Mouse (Mus musculus): Measurements from ENCODE around the gene Paxbp1. TPM values are rescaled to one million over a fixed set of nuclear protein-coding genes. Genes with fewer than 3 reads are reported as not detected.
"Not testable (repeated sequence)": the region's sequence is repeated elsewhere in the genome, so short reads cannot be mapped to it uniquely, and the experiment has no call there.

Gene Paxbp1
- total RNA-seq (2021), result 10 to 100 TPM; 73.6 to 90.7 TPM
- long read RNA-seq, experiment 1, transcript Paxbp1-202 (18 exons, 3,973 nt), result major isoform, 12 of 40 reads
- long read RNA-seq, experiment 1, transcript Paxbp1-201 (18 exons, 2,732 nt), result minor isoform, 8 of 40 reads
- long read RNA-seq, experiment 1, partial matches to known transcripts, result 3 of 40 reads
- long read RNA-seq, experiment 1, other reads (novel, unspliced or antisense), result 17 of 40 reads
- long read RNA-seq, experiment 2, transcript Paxbp1-202 (18 exons, 3,973 nt), result major isoform, 12 of 57 reads
- long read RNA-seq, experiment 2, transcript Paxbp1-201 (18 exons, 2,732 nt), result minor isoform, 6 of 57 reads
- long read RNA-seq, experiment 2, partial matches to known transcripts, result 6 of 57 reads
- long read RNA-seq, experiment 2, other reads (novel, unspliced or antisense), result 33 of 57 reads

- peak; percentile 96 for TF ChIP-seq CTCF (conservative IDR thresholded peaks at IDR 0.05)
- Histone ChIP-seq H3K4me3 (peak within 1 kb of the TSS; percentile 96), H3K27ac (peak within 1 kb of the TSS; percentile 93)
- peak; percentile 98 to 99 for DNase-seq (ENCODE audit: low spot score in 2 of 2)
These were observed at the start of gene Paxbp1 for GRCm38 (mm10) chr16:91044270-91045182. Gene Paxbp1, minus strand, starts transcription at chr16:91044543.

GRCm38 (mm10) chr16:91086642-91087306, 42.4 kb upstream of the Paxbp1 start:
- TF ChIP-seq CTCF (conservative IDR thresholded peaks at IDR 0.05), result no peak
- Histone ChIP-seq H3K4me3 (no peak overlapping the region), H3K27ac (no peak overlapping the region)
- no peak for DNase-seq (ENCODE audit: low spot score in 2 of 2)

- Histone ChIP-seq H3K4me3 (no peak overlapping the region; the same call in 1 of the 2 replicates), H3K27ac (0 out of 2 replicates have a peak overlapping the region, but pooled peaks have one; percentile 23)
- no peak for TF ChIP-seq CTCF (conservative IDR thresholded peaks at IDR 0.05)
- DNase-seq (ENCODE audit: low spot score in 2 of 2), result no peak
These were observed 41.0 kb upstream of the Paxbp1 start for GRCm38 (mm10) chr16:91085239-91085825.

- H3K4me3 ChIP-seq, result no peak overlapping the region; the same call in 1 of the 2 replicates
- TF ChIP-seq CTCF (conservative IDR thresholded peaks at IDR 0.05), result no peak
- peak in 1 of 2 experiments; percentile 47 for DNase-seq (ENCODE audit: low spot score in 2 of 2)
These were observed 40.2 kb upstream of the Paxbp1 start for GRCm38 (mm10) chr16:91084307-91085238.

GRCm38 (mm10) chr16:91083002-91083646, 38.8 kb upstream of the Paxbp1 start:
- Histone ChIP-seq H3K27ac (no peak overlapping the region), H3K4me3 (no peak overlapping the region)
- DNase-seq (ENCODE audit: low spot score in 2 of 2), result peak; percentile 41 to 45
- no peak for TF ChIP-seq CTCF (conservative IDR thresholded peaks at IDR 0.05)

More at GRCm38 (mm10) chr16:91084307-91085238, 40.2 kb upstream of the Paxbp1 start:
- peak overlapping the region; percentile 23; the same call in 1 of the 2 replicates for H3K27ac ChIP-seq

GRCm38 (mm10) chr16:91081508-91081907, 37.2 kb upstream of the Paxbp1 start:
- DNase-seq (ENCODE audit: low spot score in 2 of 2), result peak; percentile 73 to 86
- H3K4me3 ChIP-seq, result no peak overlapping the region
- H3K27ac ChIP-seq, result no peak overlapping the region
- peak; percentile 79 for TF ChIP-seq CTCF (conservative IDR thresholded peaks at IDR 0.05)

GRCm38 (mm10) chr16:91076180-91076579, 31.8 kb upstream of the Paxbp1 start:
- no peak for DNase-seq (ENCODE audit: low spot score in 2 of 2)
- TF ChIP-seq CTCF (conservative IDR thresholded peaks at IDR 0.05), result peak; percentile 53
- Histone ChIP-seq H3K4me3 (no peak overlapping the region), H3K27ac (no peak overlapping the region)

- DNase-seq (ENCODE audit: low spot score in 2 of 2); H3K27ac ChIP-seq; H3K4me3 ChIP-seq: not testable (repeated sequence)
These were observed 31.1 kb upstream of the Paxbp1 start for GRCm38 (mm10) chr16:91075423-91075822.

GRCm38 (mm10) chr16:91073163-91073892, 29.0 kb upstream of the Paxbp1 start:
- TF ChIP-seq CTCF (conservative IDR thresholded peaks at IDR 0.05), result peak; percentile 86
- peak; percentile 91 to 92 for DNase-seq (ENCODE audit: low spot score in 2 of 2)
- Histone ChIP-seq H3K27ac (no peak overlapping the region), H3K4me3 (no peak overlapping the region; the same call in 1 of the 2 replicates)

- Histone ChIP-seq H3K27ac (no peak overlapping the region), H3K4me3 (no peak overlapping the region)
- no peak for TF ChIP-seq CTCF (conservative IDR thresholded peaks at IDR 0.05)
- DNase-seq (ENCODE audit: low spot score in 2 of 2), result no peak
These were observed 27.9 kb upstream of the Paxbp1 start for GRCm38 (mm10) chr16:91072256-91072655.

Measured in layer of hippocampus, adult 2 months (tissue).